Mouse (Mus musculus): ENCODE data around the gene 6030408B16Rik.

- no peak for TF ChIP-seq CTCF (IDR thresholded peaks at IDR 0.05; ENCODE audit: low read depth)
- TF ChIP-seq EP300 (IDR thresholded peaks at IDR 0.05; ENCODE audit: low read depth) = no peak
Measured at GRCm38 (mm10) chr15:101318889-101319765, 26.1 kb downstream of the 6030408B16Rik start.
